Mouse (Mus musculus) testis, adult 2 months (tissue): Measurements from ENCODE around the gene Rbm4. TPM values are rescaled to one million over a fixed set of nuclear protein-coding genes. Genes with fewer than 3 reads are reported as not detected.

ENCODE experiments used
- H3K27ac ChIP-seq: fragments of 200-500 bp; 2 replicates; pipeline ENCODE4 v1.5.1; 2012; ENCODE audit warnings: low read depth, low read length; ENCODE audit not compliant: control insufficient read depth, insufficient read depth
- H3K27me3 ChIP-seq: fragments of 200-500 bp; 2 replicates; pipeline ENCODE4 v1.6.1; 2012; ENCODE audit warnings: mild to moderate bottlenecking, low read length, moderate library complexity; ENCODE audit not compliant: control insufficient read depth, insufficient read depth
- H3K36me3 ChIP-seq: fragments of 200-500 bp; 2 replicates; pipeline ENCODE4 v1.6.1; 2012; ENCODE audit warnings: mild to moderate bottlenecking, low read length; ENCODE audit not compliant: control insufficient read depth, insufficient read depth
- H3K4me1 ChIP-seq: fragments of 200-500 bp; 2 replicates; pipeline ENCODE4 v1.6.1; 2012; ENCODE audit warnings: low read length; ENCODE audit not compliant: control insufficient read depth, insufficient read depth
- H3K4me3 ChIP-seq: fragments of 200-500 bp; 2 replicates; pipeline ENCODE4 v1.5.1; 2012; ENCODE audit warnings: low read depth, mild to moderate bottlenecking, low read length, moderate library complexity, mixed read lengths; ENCODE audit not compliant: control insufficient read depth
- CTCF ChIP-seq: fragments of 200-500 bp; IDR thresholded peaks from 2 replicates; pipeline ENCODE4 v1.5.1; 2012; ENCODE audit warnings: low read depth, mild to moderate bottlenecking, inconsistent platforms, low read length, moderate library complexity; ENCODE audit not compliant: control insufficient read depth, insufficient read depth, insufficient replicate concordance
- POLR2A ChIP-seq: fragments of 200-500 bp; IDR thresholded peaks from 2 replicates; pipeline ENCODE4 v1.6.1; 2012; ENCODE audit warnings: low read depth, mild to moderate bottlenecking, inconsistent platforms, low read length, moderate library complexity; ENCODE audit not compliant: control insufficient read depth
- polyA plus RNA-seq: library from polyadenylated mRNA; depleted of rRNA; stranded (reverse); fragments of >200 nt; gene quantifications from 2 replicates; pipeline ENCODE4 v1.2.3, GENCODE M21; 2012

Rbm4 gene
- polyA plus RNA-seq, 1 experiment: 26.4 TPM

DNA sequence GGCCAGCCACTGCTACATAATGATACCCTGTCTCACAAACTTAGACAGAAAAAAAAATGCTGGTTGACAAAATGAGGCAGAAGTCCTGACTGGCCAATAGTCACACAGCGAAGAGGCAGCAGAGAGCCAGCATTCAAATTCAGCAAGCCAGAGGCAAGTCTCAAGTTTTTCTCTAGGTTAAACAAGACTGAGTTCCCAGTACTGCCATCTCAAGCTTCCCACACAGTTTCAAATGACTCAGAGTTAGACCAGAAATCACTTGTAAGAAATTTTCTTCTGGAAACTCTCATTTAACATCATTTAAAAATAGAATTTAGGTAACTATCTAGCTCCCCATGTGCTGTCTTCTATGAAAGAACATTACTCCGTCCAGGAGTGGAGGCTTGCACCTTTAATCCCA lies 4.1 kb upstream of the Rbm4 start:
- H3K27ac ChIP-seq: no peak overlapping the region
- H3K36me3 ChIP-seq: peaks cover 3% of the 10 kb centered on the region
- TF ChIP-seq CTCF (no peak), POLR2A (no peak)
- no peak overlapping the region for H3K4me3 ChIP-seq
- peaks cover 2% of the 10 kb centered on the region; the same call in 1 of the 2 replicates for H3K4me1 ChIP-seq
- no peaks in the 10 kb centered on the region for H3K27me3 ChIP-seq

GRCm38 (mm10) chr19:4795929-4796328 lies 2.2 kb upstream of the Rbm4 start:
- Histone ChIP-seq H3K27ac (no peak overlapping the region), H3K4me1 (peaks cover 2% of the 10 kb centered on the region; the same call in 1 of the 2 replicates), H3K27me3 (no peaks in the 10 kb centered on the region), H3K36me3 (peaks cover 2% of the 10 kb centered on the region), H3K4me3 (no peak overlapping the region)
- TF ChIP-seq CTCF: no peak
- no peak for TF ChIP-seq POLR2A

DNA sequence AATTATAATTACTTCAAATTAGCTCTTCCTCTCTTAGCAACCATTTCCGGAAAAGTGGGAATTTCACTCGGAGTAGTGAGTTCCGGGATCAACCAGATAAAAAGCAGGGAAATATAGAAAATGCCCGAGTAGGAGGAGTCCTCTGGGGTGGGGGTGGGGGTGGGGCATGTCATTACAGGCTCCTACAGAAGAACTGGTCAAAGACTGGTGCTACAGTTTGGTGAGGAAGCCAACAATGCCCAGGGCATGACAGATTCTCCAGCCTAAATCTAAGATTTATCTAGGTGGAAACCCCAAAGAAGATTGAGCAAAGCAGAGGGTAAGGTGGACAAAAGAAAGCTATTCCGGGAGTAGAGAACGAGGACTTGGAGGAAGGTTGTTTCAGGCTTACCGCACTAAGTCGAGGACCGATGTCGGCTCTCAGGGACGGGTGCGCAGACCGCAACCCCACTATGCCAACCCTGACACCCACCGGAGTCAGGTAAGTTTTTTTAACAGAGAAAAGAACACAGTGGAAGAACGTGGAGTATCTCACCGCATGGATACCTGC lies 345 bp downstream of the Rbm4 start:
- Histone ChIP-seq H3K27ac (peak overlapping the region; percentile 62), H3K27me3 (no peaks in the 10 kb centered on the region), H3K4me1 (peaks cover 2% of the 10 kb centered on the region; the same call in 1 of the 2 replicates), H3K4me3 (peak overlapping the region; percentile 87), H3K36me3 (no peaks in the 10 kb centered on the region; the same call in 1 of the 2 replicates)
- TF ChIP-seq POLR2A (no peak), CTCF (no peak)

GRCm38 (mm10) chr19:4786313-4786712 lies 7.4 kb downstream of the Rbm4 start:
- H3K4me1 ChIP-seq: no peaks in the 10 kb centered on the region; the same call in 1 of the 2 replicates
- no peak overlapping the region for H3K4me3 ChIP-seq
- no peak overlapping the region for H3K27ac ChIP-seq
- H3K27me3 ChIP-seq: no peaks in the 10 kb centered on the region
- peaks cover 2% of the 10 kb centered on the region for H3K36me3 ChIP-seq
- no peak for TF ChIP-seq POLR2A

GRCm38 (mm10) chr19:4785206-4785605 lies 8.5 kb downstream of the Rbm4 start:
- no peaks in the 10 kb centered on the region for H3K27me3 ChIP-seq
- H3K36me3 ChIP-seq: peaks cover 2% of the 10 kb centered on the region
- H3K4me3 ChIP-seq: no peak overlapping the region
- TF ChIP-seq CTCF (no peak), POLR2A (no peak)
- no peak overlapping the region for H3K27ac ChIP-seq
- no peaks in the 10 kb centered on the region; the same call in 1 of the 2 replicates for H3K4me1 ChIP-seq

DNA sequence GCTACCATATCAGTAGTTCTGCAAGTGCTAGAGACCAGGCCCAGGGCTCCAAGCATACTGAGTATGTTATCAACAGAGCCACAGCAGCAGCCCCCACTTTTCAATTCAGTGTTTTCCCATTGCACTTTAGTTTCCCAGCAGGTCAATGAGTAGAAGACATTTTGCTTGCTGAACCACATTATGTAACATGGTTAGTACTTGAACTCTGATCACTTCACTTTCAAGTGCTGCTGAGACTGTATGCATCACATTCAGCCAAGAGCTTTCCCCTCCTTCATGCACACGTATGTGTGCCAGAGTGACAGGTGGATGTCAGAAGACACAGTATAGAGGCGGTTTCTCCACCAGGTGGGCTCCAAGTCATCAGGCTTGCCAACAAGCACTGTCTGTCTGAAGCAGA lies 10.8 kb downstream of the Rbm4 start:
- Histone ChIP-seq H3K27ac (no peak overlapping the region), H3K36me3 (peaks cover 2% of the 10 kb centered on the region), H3K4me1 (no peaks in the 10 kb centered on the region; the same call in 1 of the 2 replicates), H3K4me3 (no peak overlapping the region), H3K27me3 (no peaks in the 10 kb centered on the region)
- TF ChIP-seq CTCF: no peak
- no peak for TF ChIP-seq POLR2A

GRCm38 (mm10) chr19:4772785-4773184 lies 20.9 kb downstream of the Rbm4 start:
- no peak overlapping the region for H3K27ac ChIP-seq
- TF ChIP-seq CTCF (no peak), POLR2A (no peak)
- H3K4me3 ChIP-seq: no peak overlapping the region
- no peaks in the 10 kb centered on the region for H3K27me3 ChIP-seq
- no peaks in the 10 kb centered on the region for H3K4me1 ChIP-seq
- peaks cover 1% of the 10 kb centered on the region; the same call in 1 of the 2 replicates for H3K36me3 ChIP-seq

DNA sequence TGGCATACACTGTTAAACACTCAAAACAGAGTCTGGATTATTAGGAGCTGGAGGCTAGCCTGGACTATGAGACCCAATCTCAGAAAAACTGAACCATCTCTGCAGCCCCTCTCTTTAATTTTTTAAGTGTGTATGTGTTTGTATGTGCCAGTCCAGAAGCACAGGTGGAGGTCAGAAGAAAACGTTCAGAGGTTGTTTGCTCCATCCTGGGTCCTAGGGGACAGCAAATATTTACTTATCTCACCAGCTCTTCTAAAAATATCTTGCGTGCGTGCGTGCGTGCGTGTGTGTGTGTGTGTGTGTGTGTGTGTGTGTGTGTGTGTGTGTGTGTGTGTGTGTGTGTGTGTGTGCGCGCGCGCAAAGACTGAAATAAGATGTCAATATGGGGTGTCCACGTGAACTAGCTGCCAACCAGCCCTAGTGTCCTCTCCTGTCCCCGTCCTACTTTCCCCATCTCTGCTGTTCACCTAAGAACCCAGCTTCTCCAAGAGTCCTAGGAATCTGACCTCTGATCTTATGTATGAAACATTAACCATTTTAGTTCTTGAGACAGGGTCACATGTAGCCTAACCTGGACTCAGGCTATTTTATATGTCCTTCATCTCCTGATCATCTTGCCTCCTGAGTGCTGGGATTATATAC lies 26.1 kb downstream of the Rbm4 start:
- Histone ChIP-seq H3K4me3 (no peak overlapping the region), H3K4me1 (no peaks in the 10 kb centered on the region), H3K27me3 (no peaks in the 10 kb centered on the region), H3K36me3 (peaks cover 1% of the 10 kb centered on the region; the same call in 1 of the 2 replicates), H3K27ac (no peak overlapping the region)
- TF ChIP-seq CTCF (no peak), POLR2A (no peak)
